Mouse (Mus musculus): ENCODE measurements around the gene Il23r.
"Not testable (repeated sequence)": the region's sequence is repeated elsewhere in the genome, so short reads cannot be mapped to it uniquely, and the experiment has no call there.

Gene Il23r

DNA sequence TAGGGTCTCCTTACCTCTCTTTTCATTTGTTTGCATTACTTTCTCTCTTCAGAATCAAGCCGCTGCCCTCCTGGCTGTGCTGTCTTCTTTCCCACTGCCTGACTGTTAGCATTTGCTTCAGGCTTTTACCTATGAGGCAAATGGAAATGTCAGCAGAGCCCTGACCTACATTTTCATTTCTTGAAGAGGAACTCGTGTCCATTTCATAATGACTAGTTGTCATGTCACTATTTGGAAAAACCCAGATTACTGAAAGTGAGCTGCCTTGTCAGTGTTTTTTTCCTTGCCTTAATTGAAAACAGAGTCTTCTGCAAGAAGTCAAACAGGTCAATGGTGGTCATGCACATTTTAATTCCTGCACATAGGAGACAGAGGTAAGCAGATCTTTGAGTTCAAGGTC is at the start of gene Il23r:
Il23r (minus strand) TSS at position 101 of the 400 bp plus-strand sequence.
- no peak for DNase-seq

GRCm38 (mm10) chr6:67535777-67536054 is 44.1 kb upstream of the Il23r start, which contains the start of gene Tacstd2:
TSS of gene Tacstd2 (minus strand) at chr6:67535796.
- DNase-seq: no peak

GRCm38 (mm10) chr6:67535005-67535776 is 43.5 kb upstream of the Il23r start:
- no peak for DNase-seq

DNA sequence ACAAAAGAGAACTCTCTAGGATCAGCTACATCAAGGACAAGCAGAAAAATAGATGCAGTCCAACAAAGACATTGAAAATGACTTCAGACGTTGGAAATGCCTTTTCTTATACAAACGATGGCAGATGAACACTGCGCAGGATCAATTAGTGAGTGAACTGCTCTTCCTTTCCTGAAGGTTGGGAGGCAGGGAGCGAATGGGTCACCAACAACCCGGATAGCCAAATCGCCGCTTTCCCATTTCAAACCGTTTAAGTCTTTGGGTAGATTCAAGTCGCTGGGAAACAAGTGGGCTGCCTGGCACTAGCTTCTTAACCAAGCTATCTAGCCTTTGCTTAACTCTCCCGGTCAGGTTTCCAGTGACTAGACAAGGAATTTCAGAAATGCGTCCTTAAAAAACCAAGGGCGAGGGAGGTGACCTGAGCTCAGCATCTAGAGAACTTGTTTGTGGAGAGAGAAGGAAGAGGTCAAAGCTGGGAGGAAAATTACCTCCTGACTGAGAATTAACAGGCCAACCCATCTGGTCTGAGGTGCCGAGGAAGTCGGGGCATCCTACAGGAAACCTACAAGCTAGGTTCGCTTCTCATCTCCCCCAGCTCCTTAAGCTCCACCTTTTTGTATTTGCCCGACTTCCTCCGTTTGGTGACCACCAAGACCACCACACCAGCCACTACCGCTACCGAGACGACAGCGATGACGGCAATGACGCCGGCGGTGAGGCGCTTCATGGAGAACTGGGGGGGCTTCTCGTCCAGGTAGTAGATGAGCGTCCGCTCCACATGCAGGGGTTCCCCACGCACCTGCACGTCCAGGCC is 42.7 kb upstream of the Il23r start:
- DNase-seq: no peak

- no peak for DNase-seq
Observed at GRCm38 (mm10) chr6:67532665-67533440, 41.2 kb upstream of the Il23r start.

DNA sequence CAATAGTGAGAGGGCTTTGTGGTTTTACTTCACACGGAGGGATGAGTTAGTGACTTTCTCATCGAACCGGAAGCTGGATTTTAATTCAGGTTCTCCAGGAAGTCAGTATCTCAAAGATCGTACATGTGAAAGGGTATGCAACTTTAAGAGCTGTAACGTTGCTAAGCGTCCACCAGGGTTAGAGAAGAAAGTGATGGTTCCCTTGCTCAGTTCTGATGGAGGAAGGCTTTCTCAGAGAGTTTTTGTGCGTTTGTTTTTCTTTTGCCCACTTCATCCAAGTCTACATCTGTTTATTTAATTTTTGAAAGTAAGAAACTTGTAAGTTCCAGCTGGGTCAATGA is 40.1 kb upstream of the Il23r start:
- DNase-seq: no peak

DNA sequence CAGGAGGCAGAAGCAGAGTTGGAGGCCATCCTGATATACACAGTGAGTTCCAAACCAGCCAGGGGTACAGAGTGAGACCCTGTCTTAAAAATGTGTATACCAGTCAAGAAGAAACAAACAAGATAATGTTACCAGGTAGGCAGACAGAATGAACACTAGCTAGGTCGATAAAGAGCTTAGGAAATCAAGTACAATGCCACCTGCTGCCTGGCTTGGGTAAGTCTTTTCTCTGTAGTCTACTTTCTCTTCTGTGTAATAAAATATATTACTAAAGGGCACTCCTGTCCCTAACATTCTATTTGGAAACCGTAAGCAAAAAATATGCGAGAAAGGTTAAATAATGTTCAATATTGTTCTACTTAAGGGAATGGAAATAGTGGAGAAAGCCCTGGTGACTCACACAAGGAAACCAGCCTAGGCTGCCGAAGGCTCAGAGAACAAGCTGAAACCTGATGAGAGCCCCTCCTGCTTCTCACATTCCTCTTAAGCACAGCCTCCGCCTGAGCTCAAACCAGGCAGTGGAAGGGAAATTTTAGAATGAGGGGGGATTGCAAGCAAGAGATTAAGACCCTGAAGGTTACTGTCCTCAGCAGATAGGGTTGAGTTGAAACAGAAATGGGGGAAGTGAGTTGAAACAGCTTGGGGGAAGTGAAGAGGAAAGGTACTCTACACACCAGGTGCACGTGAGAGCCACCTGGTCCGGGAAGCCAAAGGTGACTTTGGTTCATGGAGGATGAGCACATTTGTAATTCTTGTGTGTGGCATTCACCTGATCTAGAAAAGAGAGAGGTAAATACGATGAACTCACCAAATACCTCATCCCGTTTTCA is 39.6 kb upstream of the Il23r start:
- DNase-seq: peak in 1 of 2 experiments; percentile 5

DNA sequence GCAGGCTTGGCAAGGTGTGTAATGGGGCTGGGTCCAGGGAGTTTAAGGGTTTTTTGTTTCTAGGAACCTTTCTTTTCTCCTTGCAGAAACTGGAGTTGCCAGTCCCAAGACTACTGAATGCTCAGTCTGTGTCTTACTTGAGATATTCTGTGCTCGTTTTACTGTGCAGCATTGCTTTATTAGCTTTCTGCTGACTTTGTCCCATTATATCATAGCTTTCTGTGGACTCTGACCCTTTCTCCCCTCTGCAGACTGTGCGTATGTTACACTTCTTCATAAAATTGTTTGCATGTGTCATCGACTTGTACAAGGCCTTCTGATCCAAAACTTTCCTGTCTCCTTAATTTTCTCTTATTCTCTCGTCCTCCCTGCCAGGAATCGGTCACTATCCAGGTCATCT is 34.7 kb upstream of the Il23r start:
- DNase-seq: no peak

DNA sequence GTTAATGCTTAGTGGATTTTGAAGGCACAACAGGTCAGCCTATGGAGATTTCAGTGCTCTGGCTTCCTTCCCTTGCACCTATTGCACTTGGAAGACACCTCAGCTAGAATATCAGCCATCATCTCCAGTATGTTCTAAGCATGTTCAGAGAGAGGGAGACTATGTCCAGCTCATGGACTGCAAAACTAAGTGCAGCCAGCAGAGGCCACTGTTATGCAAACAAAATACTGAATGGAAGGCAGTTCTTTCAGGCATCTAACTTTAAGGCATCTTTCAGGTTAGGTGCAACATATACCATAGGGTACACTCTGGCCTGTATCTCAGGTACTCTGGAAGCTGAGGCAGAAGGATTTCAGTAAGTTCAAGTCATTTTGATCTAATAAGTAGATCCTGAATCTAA is 19.1 kb upstream of the Il23r start:
- DNase-seq: peak in 1 of 2 experiments; percentile 32

- DNase-seq: not testable (repeated sequence)
Observed at GRCm38 (mm10) chr6:67501938-67502337, 10.3 kb upstream of the Il23r start.

GRCm38 (mm10) chr6:67481012-67481411 is 10.6 kb downstream of the Il23r start:
- DNase-seq: no peak

DNA sequence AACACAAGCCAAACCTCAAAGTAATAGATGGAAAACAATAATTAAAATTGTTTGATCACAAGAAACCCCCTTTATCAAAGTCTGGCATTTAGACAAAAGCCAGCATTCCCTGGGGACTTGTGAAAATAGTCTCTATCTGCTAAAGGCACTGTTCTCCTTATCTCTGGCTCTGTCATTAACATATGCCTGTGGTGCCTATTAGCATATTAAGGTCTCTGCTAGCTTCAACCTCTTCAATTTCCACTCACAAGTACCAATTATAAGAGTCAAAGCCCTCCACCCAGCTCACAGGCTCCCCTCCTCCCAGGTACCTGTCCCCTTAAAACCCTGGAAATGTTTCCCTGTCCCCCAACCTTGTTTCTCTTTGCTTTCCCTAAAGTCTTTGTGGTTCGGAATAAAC is 20.4 kb downstream of the Il23r start:
- no peak for DNase-seq

GRCm38 (mm10) chr6:67459424-67459823 is 32.2 kb downstream of the Il23r start:
- DNase-seq: no peak

- peak in 1 of 2 experiments; percentile 27 for DNase-seq
Observed at GRCm38 (mm10) chr6:67451330-67451729, 40.3 kb downstream of the Il23r start.

DNA sequence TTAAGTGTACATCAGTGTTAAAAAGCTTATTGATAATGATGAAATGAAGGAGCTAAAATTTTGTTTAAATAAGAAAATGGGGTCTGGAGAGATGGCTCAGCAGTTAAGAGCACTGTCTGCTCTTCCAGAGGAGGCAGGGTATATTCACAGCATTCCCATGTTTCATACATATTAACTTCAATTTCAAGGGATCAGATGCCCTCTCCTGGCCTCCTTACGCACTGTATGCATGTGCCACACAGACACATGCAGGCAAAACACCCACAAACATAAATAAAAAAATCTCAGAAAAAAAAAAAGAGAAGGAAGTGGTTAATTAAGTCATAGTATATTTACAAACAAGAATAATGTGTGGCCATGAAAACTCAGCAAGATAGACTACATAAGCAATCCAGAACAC is 45.8 kb downstream of the Il23r start:
- DNase-seq: no peak

DNA sequence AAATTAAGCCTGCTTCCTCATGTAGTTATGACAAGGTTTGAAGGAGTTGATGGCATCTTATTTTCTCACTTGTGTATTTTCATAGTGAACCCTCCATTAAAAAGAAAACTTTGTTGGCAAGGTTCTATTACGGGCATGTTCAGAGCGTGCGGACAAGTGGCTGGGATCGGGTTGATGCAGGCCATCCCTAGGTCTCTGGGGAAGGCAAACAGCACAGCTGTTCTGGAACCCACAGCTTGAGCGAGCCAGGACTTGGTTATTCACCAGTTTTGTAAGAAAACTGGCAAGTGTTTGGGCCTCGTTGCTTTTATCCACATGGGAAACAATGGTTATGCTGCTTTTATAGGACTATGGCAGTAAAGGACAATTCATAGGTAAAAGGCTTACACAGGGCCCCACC is 48.5 kb downstream of the Il23r start:
- DNase-seq: no peak

DNA sequence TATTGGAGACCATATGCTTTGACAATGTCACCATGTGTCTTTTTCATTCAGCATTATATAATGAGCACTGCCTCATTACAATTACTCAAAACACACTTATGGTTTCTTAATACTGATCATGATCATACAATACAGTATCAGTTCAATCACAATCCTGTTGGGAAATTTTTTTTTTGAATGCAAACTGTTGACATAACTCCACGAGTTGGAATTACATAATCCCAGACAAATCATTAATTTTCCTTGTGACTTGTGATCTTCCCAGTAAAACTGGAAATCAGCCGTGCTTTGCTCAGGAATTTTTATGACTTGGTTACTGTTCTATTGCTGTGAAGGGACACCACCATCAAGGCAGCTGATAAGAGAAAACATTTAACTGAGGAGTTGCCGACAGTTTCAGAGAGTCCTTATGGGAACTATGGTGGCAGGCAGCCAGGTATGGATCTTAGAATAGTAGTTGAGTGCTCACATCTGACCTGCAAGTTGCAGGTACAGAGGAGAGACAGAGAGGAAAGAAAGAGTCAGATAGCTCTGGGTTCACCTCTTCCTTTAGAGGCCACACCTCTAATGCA is 53.8 kb downstream of the Il23r start:
- no peak for DNase-seq

DNA sequence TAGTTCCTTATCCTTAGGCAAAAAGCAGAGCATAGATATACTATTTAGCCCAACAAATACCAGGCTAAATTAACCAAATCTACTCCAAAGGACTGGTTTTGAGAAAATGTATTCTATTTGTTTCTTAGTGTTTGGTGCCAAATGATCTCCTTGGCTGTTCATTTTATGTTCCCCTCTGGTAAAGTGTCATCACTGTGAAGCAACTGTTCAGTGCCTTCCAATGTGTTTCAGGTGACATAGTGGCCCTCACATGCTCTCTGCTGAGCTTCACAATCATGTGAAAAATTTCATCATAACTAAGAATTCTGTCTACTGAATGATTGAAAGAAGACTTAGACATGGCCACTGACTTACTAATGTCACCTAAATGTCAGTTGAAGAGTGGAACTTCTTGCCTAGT is 54.6 kb downstream of the Il23r start:
- no peak for DNase-seq

DNA sequence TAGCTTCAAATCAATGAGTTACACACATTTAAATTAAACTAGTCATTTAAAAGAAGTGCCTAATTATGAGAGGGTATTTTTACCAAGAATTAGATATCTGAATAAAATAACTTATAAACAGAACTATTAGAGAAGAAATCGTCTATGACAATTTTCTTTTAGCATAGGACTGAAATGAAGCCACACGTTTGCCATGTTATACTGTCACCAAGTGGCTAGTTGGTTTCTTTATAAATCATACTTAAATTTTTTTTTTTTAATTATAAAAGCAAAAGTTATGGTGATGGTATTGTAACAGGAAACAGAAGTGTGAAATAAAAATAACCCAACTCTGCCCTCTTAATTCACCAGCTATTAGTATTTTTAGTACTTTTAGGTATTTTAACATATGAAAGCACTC is 55.4 kb downstream of the Il23r start:
- DNase-seq: peak in 1 of 2 experiments; percentile 3

- no peak for DNase-seq
Observed at GRCm38 (mm10) chr6:67435711-67436110, 55.9 kb downstream of the Il23r start.

DNA sequence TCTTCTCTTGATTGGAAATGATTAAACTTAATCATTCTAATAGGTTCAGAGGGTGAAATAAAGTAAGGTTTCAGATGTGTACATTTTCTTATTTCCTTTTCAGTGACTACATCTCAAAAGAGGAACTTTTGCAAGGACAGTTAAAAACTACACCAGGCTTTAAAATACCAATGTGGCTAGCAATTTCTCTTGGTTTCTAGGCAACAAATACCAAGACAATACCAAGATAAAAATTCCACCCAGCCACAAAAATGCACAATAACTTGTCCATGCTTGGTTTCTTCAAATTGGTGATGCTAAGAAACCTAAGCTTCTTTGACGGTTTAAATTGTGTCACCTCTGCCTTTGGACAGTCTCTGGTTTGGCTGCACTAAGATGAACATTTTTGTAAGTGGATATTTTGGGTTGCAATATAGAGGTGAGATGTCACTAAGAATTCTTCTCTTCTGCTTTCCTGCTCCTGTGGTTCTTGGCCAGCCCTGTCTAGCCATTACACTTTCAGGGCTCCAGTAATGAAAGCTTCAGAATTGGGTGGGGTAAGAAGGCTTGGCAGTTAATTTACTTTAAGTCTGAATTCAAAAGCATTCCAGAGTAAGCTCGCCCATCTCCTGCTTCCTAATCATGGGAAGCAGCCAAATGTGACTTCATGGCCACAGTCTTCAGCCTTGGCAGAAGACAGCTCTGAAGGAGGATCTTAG is 56.8 kb downstream of the Il23r start:
- DNase-seq: no peak

DNA sequence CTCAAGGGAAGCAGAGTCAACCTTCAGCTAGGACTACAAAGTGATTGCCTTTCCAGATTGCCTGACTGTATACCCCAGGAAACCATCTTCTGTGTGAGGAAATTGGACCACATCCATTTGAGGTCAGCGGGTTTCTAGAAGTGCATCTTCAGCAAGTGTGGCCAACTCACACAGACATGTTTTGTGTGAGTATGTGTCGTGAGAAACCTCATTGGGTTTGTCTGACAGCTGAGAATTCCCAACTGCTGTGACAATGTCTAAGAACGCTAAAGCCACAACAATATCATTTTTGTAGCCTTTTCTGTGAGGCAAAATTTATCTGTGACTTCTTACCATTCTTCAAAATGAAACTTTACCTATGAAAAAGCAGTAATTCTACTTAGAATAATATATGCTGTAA is 59.8 kb downstream of the Il23r start:
- no peak for DNase-seq
